Mouse (Mus musculus): ENCODE results near the gene Lrrc4c. TPM values are rescaled to one million over a fixed set of nuclear protein-coding genes. Genes with fewer than 3 reads are reported as not detected.

Gene Lrrc4c
- polyA plus RNA-seq, 1 experiment: 19.9 TPM

DNA sequence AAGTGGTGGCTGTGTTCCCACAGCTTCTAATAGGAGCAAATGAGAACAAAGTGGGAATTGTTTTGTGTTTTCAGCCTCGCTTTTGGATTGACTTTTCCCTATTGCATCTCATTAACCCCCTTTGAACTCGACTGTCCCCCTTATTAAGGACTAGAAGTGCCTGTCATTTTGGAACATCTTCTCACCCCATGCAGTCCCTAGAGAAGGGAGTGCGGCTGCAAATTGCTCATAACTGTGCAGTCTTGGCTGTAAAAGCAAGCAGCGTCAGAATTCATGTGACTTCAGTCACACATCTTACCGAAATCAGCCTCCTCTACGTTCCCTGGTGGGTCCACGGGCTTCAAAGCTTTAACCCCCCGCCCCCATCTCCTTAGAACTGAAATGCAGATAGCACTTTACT is 1.2 kb downstream of the Lrrc4c start:
- DNase-seq: peak; percentile 62
- Histone ChIP-seq H3K4me3 (replicated peaks; ENCODE audit: insufficient read depth, low read depth, low read length) (peak overlapping the region; percentile 94), H3K27me3 (ENCODE audit: control insufficient read depth, insufficient read depth, low read length) (no peaks in the 10 kb centered on the region), H3K27ac (ENCODE audit: insufficient read depth, low read length) (peak overlapping the region; percentile 32), H3K4me1 (ENCODE audit: control insufficient read depth, insufficient read depth, low read length) (no peaks in the 10 kb centered on the region; the same call in 1 of the 2 replicates)
- TF ChIP-seq CTCF (IDR thresholded peaks at IDR 0.05; ENCODE audit: borderline replicate concordance, insufficient read depth, low read depth, low read length) (no peak), POLR2A (IDR thresholded peaks at IDR 0.05; ENCODE audit: borderline replicate concordance, insufficient read depth, low read length) (peak; percentile 47; the same call in 1 of the 2 replicates)
- 1% methylated on average over 8 of the region's 8 CpGs for WGBS

DNA sequence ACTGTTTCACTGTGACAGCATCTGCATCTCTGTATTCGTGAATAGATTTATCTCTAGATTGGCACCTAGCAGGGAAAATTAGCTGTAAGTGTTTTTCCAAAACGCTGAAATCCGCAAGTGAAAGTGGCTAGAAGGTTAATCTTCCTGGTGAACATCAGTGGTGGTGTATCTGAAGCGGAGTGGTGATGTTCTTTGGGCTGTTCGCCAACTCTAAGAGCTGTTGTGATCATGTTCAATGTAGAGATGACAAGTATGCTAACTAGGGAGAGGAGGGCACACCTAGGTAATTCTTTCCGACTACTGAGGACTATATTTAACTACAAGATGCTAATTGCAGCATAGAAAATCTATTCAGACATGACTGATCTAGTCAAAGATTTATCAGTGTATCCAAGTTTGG is 1.7 kb downstream of the Lrrc4c start:
- 11% methylated on average over 6 of the region's 6 CpGs for WGBS
- no peaks in the 10 kb centered on the region; the same call in 1 of the 2 replicates for H3K4me1 ChIP-seq (ENCODE audit: control insufficient read depth, insufficient read depth, low read length)
- peak; percentile 36 to 57 for DNase-seq

DNA sequence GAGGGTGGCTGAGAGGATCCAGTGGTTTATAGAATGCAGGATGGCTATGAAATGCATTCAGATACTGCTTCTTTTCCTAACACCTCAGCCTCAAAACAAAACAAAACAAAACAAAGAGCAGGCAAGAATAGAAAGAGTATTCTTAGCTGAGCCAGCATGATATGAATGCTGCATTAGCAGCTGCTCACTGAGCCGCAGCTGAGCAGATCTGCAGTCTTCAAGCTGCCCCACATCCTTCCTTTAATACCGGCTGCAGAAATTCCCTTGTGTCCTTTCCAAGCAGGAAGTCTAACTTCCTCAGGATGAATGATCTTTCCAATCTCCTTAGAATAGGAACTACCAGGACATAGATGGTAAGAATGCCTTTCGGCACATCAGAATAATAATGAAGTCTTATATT is 16.7 kb downstream of the Lrrc4c start:
- WGBS: 44% methylated on average over 3 of the region's 3 CpGs
- no peak for DNase-seq
- TF ChIP-seq CTCF (IDR thresholded peaks at IDR 0.05; ENCODE audit: borderline replicate concordance, insufficient read depth, low read depth, low read length): no peak
- TF ChIP-seq POLR2A (IDR thresholded peaks at IDR 0.05; ENCODE audit: borderline replicate concordance, insufficient read depth, low read length): no peak
- Histone ChIP-seq H3K4me1 (ENCODE audit: control insufficient read depth, insufficient read depth, low read length) (no peaks in the 10 kb centered on the region), H3K27me3 (ENCODE audit: control insufficient read depth, insufficient read depth, low read length) (no peaks in the 10 kb centered on the region), H3K27ac (ENCODE audit: insufficient read depth, low read length) (no peak overlapping the region), H3K4me3 (replicated peaks; ENCODE audit: insufficient read depth, low read depth, low read length) (no peak overlapping the region)

More for the DNA sequence above, 1.7 kb downstream of the Lrrc4c start:
- Histone ChIP-seq H3K4me3 (replicated peaks; ENCODE audit: insufficient read depth, low read depth, low read length) (peak overlapping the region; percentile 94), H3K27ac (ENCODE audit: insufficient read depth, low read length) (peak overlapping the region; percentile 32; the same call in 1 of the 2 replicates), H3K27me3 (ENCODE audit: control insufficient read depth, insufficient read depth, low read length) (no peaks in the 10 kb centered on the region)
- TF ChIP-seq CTCF (IDR thresholded peaks at IDR 0.05; ENCODE audit: borderline replicate concordance, insufficient read depth, low read depth, low read length) (no peak), POLR2A (IDR thresholded peaks at IDR 0.05; ENCODE audit: borderline replicate concordance, insufficient read depth, low read length) (no peak)

DNA sequence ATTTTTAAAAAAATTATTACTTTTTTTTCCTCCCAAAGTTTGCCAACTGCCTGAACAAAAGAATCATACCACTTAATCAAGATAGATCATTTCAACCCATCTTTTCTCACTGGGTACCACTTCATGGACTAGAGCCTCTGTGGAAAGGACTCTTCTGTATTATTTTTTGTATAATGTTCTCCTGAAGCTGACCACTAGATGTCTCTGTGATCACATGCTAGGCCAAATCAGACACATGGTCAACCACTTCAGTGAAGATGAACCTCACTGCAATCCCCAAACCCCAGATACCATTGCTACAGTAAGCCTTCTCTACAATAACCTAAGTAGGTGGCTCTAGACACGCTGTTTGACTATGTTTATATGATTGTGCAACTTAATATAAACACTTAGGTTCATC is 19.4 kb downstream of the Lrrc4c start:
- WGBS: 73% methylated on average over 1 of the region's 1 CpGs
- no peaks in the 10 kb centered on the region for H3K27me3 ChIP-seq (ENCODE audit: control insufficient read depth, insufficient read depth, low read length)
- no peak overlapping the region for H3K27ac ChIP-seq (ENCODE audit: insufficient read depth, low read length)
- peak; percentile 19 to 64 for DNase-seq
- no peaks in the 10 kb centered on the region for H3K4me1 ChIP-seq (ENCODE audit: control insufficient read depth, insufficient read depth, low read length)
- H3K4me3 ChIP-seq (replicated peaks; ENCODE audit: insufficient read depth, low read depth, low read length): no peak overlapping the region
- TF ChIP-seq POLR2A (IDR thresholded peaks at IDR 0.05; ENCODE audit: borderline replicate concordance, insufficient read depth, low read length) (no peak), CTCF (IDR thresholded peaks at IDR 0.05; ENCODE audit: borderline replicate concordance, insufficient read depth, low read depth, low read length) (peak; percentile 63; the same call in 1 of the 2 replicates)

DNA sequence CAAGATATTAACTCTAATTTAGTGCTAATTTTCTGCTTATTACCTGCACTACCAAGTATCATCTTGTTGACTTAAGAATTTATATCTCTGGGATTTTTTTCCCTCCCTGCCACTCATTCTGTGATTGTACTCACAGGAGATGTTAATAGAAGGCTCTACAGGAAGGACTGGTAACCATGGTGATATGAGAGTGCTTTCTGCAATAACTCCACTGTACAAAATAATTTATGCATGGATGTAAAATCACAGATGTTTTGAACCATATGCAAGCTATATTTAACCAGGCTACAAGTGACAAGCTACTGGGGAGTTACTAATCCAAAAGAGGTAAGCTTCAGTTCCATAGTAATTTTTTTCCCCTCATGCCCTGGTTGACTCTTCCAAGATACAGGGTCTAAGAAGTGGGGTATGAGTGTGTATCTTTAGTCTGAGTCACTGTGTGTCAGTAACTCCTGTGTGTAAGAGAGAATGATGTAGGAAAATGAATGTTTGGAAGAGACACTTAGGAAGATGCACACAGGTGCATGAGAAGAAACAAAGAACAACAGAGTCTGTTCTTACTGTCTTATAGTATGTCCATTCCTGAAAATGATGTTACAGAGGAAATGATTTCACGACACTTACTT is 83.3 kb downstream of the Lrrc4c start:
- no peaks in the 10 kb centered on the region; the same call in 1 of the 2 replicates for H3K27me3 ChIP-seq (ENCODE audit: control insufficient read depth, insufficient read depth, low read length)
- no peaks in the 10 kb centered on the region for H3K4me1 ChIP-seq (ENCODE audit: control insufficient read depth, insufficient read depth, low read length)
- no peak for TF ChIP-seq POLR2A (IDR thresholded peaks at IDR 0.05; ENCODE audit: borderline replicate concordance, insufficient read depth, low read length)
- H3K27ac ChIP-seq (ENCODE audit: insufficient read depth, low read length): no peak overlapping the region
- no peak for DNase-seq
- no peak overlapping the region for H3K4me3 ChIP-seq (replicated peaks; ENCODE audit: insufficient read depth, low read depth, low read length)
- WGBS: 95% methylated on average over 1 of the region's 1 CpGs

DNA sequence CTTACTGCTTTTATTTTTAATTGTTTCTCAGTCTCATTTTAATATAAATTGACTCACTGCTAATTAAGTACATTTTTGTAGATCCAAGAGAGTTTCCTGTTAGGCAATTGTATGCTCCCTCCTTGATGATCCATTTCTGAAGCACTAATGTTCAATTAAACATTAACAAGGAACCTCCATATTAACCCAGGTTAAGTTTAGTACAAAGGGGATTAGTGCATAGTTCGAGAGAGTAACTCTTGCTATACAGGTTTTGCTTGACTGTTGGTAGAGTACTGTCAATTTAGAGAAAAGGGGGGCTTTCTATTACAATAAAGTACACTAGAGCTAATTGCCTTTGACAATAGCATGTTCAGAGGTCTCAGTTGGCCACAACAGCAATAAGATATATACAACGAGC is 84.5 kb downstream of the Lrrc4c start:
- no peak for DNase-seq
- H3K27ac ChIP-seq (ENCODE audit: insufficient read depth, low read length): no peak overlapping the region
- TF ChIP-seq CTCF (IDR thresholded peaks at IDR 0.05; ENCODE audit: borderline replicate concordance, insufficient read depth, low read depth, low read length) (no peak), POLR2A (IDR thresholded peaks at IDR 0.05; ENCODE audit: borderline replicate concordance, insufficient read depth, low read length) (no peak)
- H3K27me3 ChIP-seq (ENCODE audit: control insufficient read depth, insufficient read depth, low read length): no peaks in the 10 kb centered on the region; the same call in 1 of the 2 replicates
- 84% methylated on average over 2 of the region's 2 CpGs for WGBS
- no peak overlapping the region for H3K4me3 ChIP-seq (replicated peaks; ENCODE audit: insufficient read depth, low read depth, low read length)
- H3K4me1 ChIP-seq (ENCODE audit: control insufficient read depth, insufficient read depth, low read length): no peaks in the 10 kb centered on the region

DNA sequence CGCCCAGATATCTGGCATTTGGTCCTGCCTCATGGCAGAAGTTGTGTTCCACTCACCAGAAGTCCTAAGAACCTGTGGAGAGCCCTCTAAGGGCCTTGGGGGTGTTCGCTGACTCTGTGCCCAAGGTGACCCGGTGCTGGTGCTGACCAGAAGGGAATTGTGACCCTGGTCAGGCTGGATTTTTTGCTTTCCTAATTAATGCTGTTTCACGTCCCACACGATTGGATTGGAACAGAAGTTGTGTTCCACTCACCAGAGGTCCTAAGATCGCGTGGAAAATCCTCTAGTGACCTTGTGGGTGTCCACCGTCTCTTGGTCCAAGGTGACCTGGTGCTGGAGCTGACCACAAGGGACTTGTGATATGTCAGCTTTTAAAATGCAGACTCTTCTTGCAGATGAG is 88.9 kb downstream of the Lrrc4c start:
- no peak for TF ChIP-seq POLR2A (IDR thresholded peaks at IDR 0.05; ENCODE audit: borderline replicate concordance, insufficient read depth, low read length)
- no peak for TF ChIP-seq CTCF (IDR thresholded peaks at IDR 0.05; ENCODE audit: borderline replicate concordance, insufficient read depth, low read depth, low read length)
- Histone ChIP-seq H3K4me3 (replicated peaks; ENCODE audit: insufficient read depth, low read depth, low read length) (no peak overlapping the region), H3K27me3 (ENCODE audit: control insufficient read depth, insufficient read depth, low read length) (no peaks in the 10 kb centered on the region; the same call in 1 of the 2 replicates), H3K4me1 (ENCODE audit: control insufficient read depth, insufficient read depth, low read length) (no peaks in the 10 kb centered on the region), H3K27ac (ENCODE audit: insufficient read depth, low read length) (no peak overlapping the region)
- DNase-seq: no peak
- 88% methylated on average over 8 of the region's 8 CpGs for WGBS

DNA sequence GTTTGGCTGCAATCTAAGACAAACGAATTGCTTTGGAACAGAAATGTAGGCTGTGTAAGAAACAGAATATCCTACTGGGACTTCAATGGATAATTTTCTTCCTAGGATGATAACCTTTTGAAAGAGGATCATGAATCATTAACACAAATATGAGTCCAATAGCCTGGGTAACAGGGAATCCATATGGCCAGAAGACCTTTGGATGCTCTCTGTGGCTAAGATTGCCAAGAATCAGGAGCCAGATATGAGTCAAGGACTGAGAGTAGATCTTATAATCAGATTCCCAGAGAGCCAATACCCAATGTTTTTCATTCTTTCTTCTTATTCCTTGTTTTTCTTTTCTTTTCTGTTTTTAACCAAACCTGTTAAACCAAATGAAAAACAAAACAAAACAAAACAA is 93.2 kb downstream of the Lrrc4c start:
- WGBS: 17% methylated on average over 1 of the region's 1 CpGs
- Histone ChIP-seq H3K4me1 (ENCODE audit: control insufficient read depth, insufficient read depth, low read length) (no peaks in the 10 kb centered on the region), H3K4me3 (replicated peaks; ENCODE audit: insufficient read depth, low read depth, low read length) (no peak overlapping the region), H3K27ac (ENCODE audit: insufficient read depth, low read length) (no peak overlapping the region), H3K27me3 (ENCODE audit: control insufficient read depth, insufficient read depth, low read length) (no peaks in the 10 kb centered on the region)
- peak in 1 of 2 experiments; percentile 71 for DNase-seq
- TF ChIP-seq POLR2A (IDR thresholded peaks at IDR 0.05; ENCODE audit: borderline replicate concordance, insufficient read depth, low read length): no peak
- no peak for TF ChIP-seq CTCF (IDR thresholded peaks at IDR 0.05; ENCODE audit: borderline replicate concordance, insufficient read depth, low read depth, low read length)

All from cerebellum, adult 2 months (tissue).